In the genomic region with DNA sequence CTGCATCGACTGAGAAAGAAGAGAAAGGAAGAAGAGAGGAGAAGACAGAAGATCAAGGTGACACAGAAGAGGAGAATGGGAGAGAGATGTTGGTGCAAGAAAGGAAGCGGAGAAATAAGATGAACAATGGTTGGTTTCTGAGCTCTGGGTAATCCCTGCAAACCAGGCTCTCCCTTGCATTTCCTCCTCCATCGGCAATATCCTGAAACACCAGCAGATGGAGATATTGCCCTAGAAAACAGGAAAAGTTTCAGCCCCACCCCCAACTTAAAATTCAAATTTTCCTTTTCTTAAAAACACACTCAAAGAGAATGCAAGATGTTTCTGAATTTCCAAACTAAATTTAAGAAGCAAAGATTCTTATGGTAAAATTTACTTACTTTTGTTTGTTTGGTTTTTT, we compare ENCODE assay signal across 9 mouse cellular contexts. TPM values are rescaled to one million over a fixed set of nuclear protein-coding genes. Genes with fewer than 3 reads are reported as not detected.
A peak's percentile ranks its signal among the peaks of the same experiment; 100 is the strongest.
DNase-seq lines count a peak whose midpoint lies in the region; ATAC-seq and TF ChIP-seq lines count a peak whose summit lies in the region.
"Had no signal": no experiment of that assay in that cellular context is flagged by ENCODE, and none has a peak within 500 bp of the region (broad histone marks: within the 10 kb centered on the region; RNA-seq: fewer than 3 reads in every experiment).

No protein-coding gene starts in this region.

- no peak for TF ChIP-seq POLR2A in brain, embryonic 14.5 days (IDR thresholded peaks at IDR 0.05; ENCODE audit: borderline replicate concordance, extremely low read depth, insufficient read depth, insufficient read length, poor library complexity, severe bottlenecking)

- no peaks in the 10 kb centered on the region for H3K36me3 ChIP-seq in intestine, postnatal 0 days (ENCODE audit: control insufficient read depth, insufficient read depth)
- no peaks in the 10 kb centered on the region for H3K36me3 ChIP-seq in intestine, embryonic 16.5 days (ENCODE audit: control insufficient read depth, insufficient read depth, low read length)
- H3K36me3 ChIP-seq in E14TG2a.4 (ENCODE audit: insufficient read depth, low read length): peaks cover 7% of the 10 kb centered on the region

- H3K9ac ChIP-seq in intestine, postnatal 0 days (ENCODE audit: low read depth, low read length): no peak overlapping the region
- no peak overlapping the region for H3K9ac ChIP-seq in intestine, embryonic 16.5 days (ENCODE audit: low read depth, low read length)

- H3K4me2 ChIP-seq in intestine, postnatal 0 days (replicated peaks; ENCODE audit: low read depth): no peak overlapping the region
- no peak overlapping the region for H3K4me2 ChIP-seq in intestine, embryonic 16.5 days (ENCODE audit: low read depth, low read length)

- H3K27ac ChIP-seq in intestine, postnatal 0 days (ENCODE audit: low read depth, low read length): no peak overlapping the region
- no peak overlapping the region for H3K27ac ChIP-seq in intestine, embryonic 16.5 days (ENCODE audit: low read length)

- H3K9me3 ChIP-seq in intestine, postnatal 0 days (ENCODE audit: control insufficient read depth): no peaks in the 10 kb centered on the region
- H3K9me3 ChIP-seq in intestine, embryonic 16.5 days (ENCODE audit: control insufficient read depth, low read length): no peaks in the 10 kb centered on the region
- H3K9me3 ChIP-seq in E14TG2a.4 (ENCODE audit: low read length): no peaks in the 10 kb centered on the region

- no peaks in the 10 kb centered on the region for H3K4me1 ChIP-seq in intestine, postnatal 0 days (replicated peaks; ENCODE audit: control insufficient read depth, insufficient read depth, low read length)
- peaks cover 16% of the 10 kb centered on the region for H3K4me1 ChIP-seq in intestine, embryonic 16.5 days (ENCODE audit: control insufficient read depth, insufficient read depth, low read length)
- peaks cover 43% of the 10 kb centered on the region for H3K4me1 ChIP-seq in E14TG2a.4 (replicated peaks; ENCODE audit: low read depth, low read length)

- H3K4me3 ChIP-seq in intestine, postnatal 0 days (ENCODE audit: low read depth, low read length): no peak overlapping the region
- H3K4me3 ChIP-seq in intestine, embryonic 16.5 days (ENCODE audit: low read length): no peak overlapping the region
- H3K4me3 ChIP-seq in E14TG2a.4 (replicated peaks; ENCODE audit: low read length): no peak overlapping the region
- H3K4me3 ChIP-seq: erythroblast, embryonic 14.5 days had no signal

- no peaks in the 10 kb centered on the region for H3K27me3 ChIP-seq in intestine, postnatal 0 days (replicated peaks; ENCODE audit: control insufficient read depth, insufficient read depth, low read length)
- H3K27me3 ChIP-seq in intestine, embryonic 16.5 days (replicated peaks; ENCODE audit: control insufficient read depth, insufficient read depth, low read length): no peaks in the 10 kb centered on the region
- H3K27me3 ChIP-seq in E14TG2a.4 (ENCODE audit: insufficient read depth, low read length): no peaks in the 10 kb centered on the region; the same call in 1 of the 2 replicates

- 16% methylated on average over 3 of the region's 3 CpGs for WGBS in intestine, postnatal 0 days
- 6% methylated on average over 3 of the region's 3 CpGs for WGBS in intestine, embryonic 16.5 days

- no peak for ATAC-seq in intestine, postnatal 0 days
- no peak for ATAC-seq in intestine, embryonic 16.5 days
- ATAC-seq in activated CD4-positive, CD25-positive, alpha-beta regulatory T cell, adult 4 months: no peak

- peak; percentile 76 for DNase-seq in brain, embryonic 14.5 days (ENCODE audit: low read depth)
- peak; percentile 46 for DNase-seq in gastrocnemius, postnatal 10 days
- DNase-seq in left cerebral cortex, adult 18-20 months (ENCODE audit: low spot score in 2 of 2): peak; percentile 60 to 72
- DNase-seq in natural killer cell, adult 2 months (ENCODE audit: low spot score in 2 of 2): peak; percentile 26 to 42

- TF ChIP-seq CTCF in intestine, postnatal 0 days (IDR thresholded peaks at IDR 0.05; ENCODE audit: low read depth): peak; percentile 80
- peak; percentile 80 for TF ChIP-seq CTCF in E14TG2a.4 (conservative IDR thresholded peaks at IDR 0.05; ENCODE audit: low read length)
- TF ChIP-seq CTCF in brain, embryonic 14.5 days (IDR thresholded peaks at IDR 0.05; ENCODE audit: borderline replicate concordance, extremely low read depth, insufficient read depth, insufficient read length): peak; percentile 70; the same call in 1 of the 2 replicates

RNA-seq across cellular contexts. Expression of a gene that starts 2.8 kb away (rescaled TPM):
- 11.4 and 13.7 TPM in 2 replicates for polyA plus RNA-seq in intestine, postnatal 0 days (2015; fragmentation: Nextera tagmentation; extraction: Ambion mirVana)
- 31.1 and 34.1 TPM in 2 replicates for polyA plus RNA-seq in intestine, embryonic 16.5 days (2015; fragmentation: Nextera tagmentation; extraction: Ambion mirVana)
- polyA plus RNA-seq in brain, embryonic 14.5 days (2012; rRNA removed): 18.6 and 18.7 TPM in 2 replicates
- 1 to 10 TPM; 6.7 to 8.2 TPM for total RNA-seq in gastrocnemius, postnatal 10 days (2021)
- total RNA-seq in left cerebral cortex, adult 18-20 months (2021): 1 to 10 TPM; 8.8 to 9.3 TPM
- polyA plus RNA-seq in activated CD4-positive, CD25-positive, alpha-beta regulatory T cell, adult 4 months (2017; shearing (Covaris generic)): 10 to 100 TPM; 39.7 to 56.8 TPM

RNA-seq across cellular contexts. Expression of a gene that starts 3.4 kb away (rescaled TPM):
- 8.5 TPM in 2 replicates for polyA plus RNA-seq in intestine, postnatal 0 days (2015; fragmentation: Nextera tagmentation; extraction: Ambion mirVana)
- polyA plus RNA-seq in intestine, embryonic 16.5 days (2015; fragmentation: Nextera tagmentation; extraction: Ambion mirVana): 12.8 and 13.8 TPM in 2 replicates
- polyA plus RNA-seq in brain, embryonic 14.5 days (2012; rRNA removed): 36.2 and 44.4 TPM in 2 replicates
- 1 to 10 TPM; 8.2 to 9.3 TPM for total RNA-seq in gastrocnemius, postnatal 10 days (2021)
- total RNA-seq in left cerebral cortex, adult 18-20 months (2021): 1 to 10 TPM; 8.4 to 8.7 TPM
- polyA plus RNA-seq in activated CD4-positive, CD25-positive, alpha-beta regulatory T cell, adult 4 months (2017; shearing (Covaris generic)): 1 to 10 TPM; 6.5 to 8.9 TPM

RNA-seq across cellular contexts. Expression of a gene that starts 34.4 kb away (rescaled TPM):
- polyA plus RNA-seq in intestine, postnatal 0 days (2015; fragmentation: Nextera tagmentation; extraction: Ambion mirVana): 121 and 133 TPM in 2 replicates
- 142 and 153 TPM in 2 replicates for polyA plus RNA-seq in intestine, embryonic 16.5 days (2015; fragmentation: Nextera tagmentation; extraction: Ambion mirVana)
- 18.7 and 20.0 TPM in 2 replicates for polyA plus RNA-seq in brain, embryonic 14.5 days (2012; rRNA removed)
- 10 to 100 TPM; 31.6 to 33.7 TPM for total RNA-seq in gastrocnemius, postnatal 10 days (2021)
- 10 to 100 TPM; 31.6 to 32.0 TPM for total RNA-seq in left cerebral cortex, adult 18-20 months (2021)
- polyA plus RNA-seq in activated CD4-positive, CD25-positive, alpha-beta regulatory T cell, adult 4 months (2017; shearing (Covaris generic)): 10 to 100 TPM; 16.1 to 26.4 TPM
